17 mouse cellular contexts compared by ENCODE assay signal in the genomic region with DNA sequence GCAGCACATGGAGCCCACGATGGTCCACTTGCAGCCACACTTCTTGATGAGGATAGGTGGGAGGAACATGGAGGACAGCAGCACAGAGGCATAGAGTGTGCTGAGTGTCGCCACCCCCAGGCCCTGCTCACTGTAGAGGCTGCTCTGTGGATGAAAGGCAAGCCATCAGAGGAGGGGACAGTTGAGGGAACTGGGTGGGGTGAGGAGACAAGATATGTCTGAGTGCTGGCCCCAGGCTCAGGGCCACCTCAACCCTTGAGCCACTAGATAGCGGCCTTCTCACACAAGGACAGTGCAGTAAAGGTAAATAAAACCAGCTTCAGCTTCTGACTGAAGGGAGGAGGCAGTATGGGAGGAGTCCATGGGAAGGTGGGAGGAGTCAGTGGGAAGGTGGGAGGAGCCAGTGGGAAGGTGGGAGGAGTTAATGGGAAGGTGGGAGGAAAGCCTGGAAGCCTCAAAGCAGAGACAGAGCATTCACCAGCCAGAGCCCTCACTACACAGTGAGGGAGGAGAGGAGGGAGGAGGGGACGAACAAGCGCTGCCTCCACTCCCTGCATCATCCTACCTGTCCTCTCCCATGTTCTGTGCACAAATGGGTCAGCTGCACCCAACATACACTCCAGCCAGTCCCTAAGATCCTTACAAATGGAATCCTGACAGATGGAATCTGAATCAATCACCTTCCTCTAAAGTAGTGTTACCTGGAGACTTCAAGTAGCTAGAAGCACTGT. TPM values are rescaled to one million over a fixed set of nuclear protein-coding genes. Genes with fewer than 3 reads are reported as not detected.
A peak's percentile ranks its signal among the peaks of the same experiment; 100 is the strongest.
DNase-seq lines count a peak whose midpoint lies in the region; ATAC-seq and TF ChIP-seq lines count a peak whose summit lies in the region.
"Not testable (repeated sequence)": the region's sequence is repeated elsewhere in the genome, so short reads cannot be mapped to it uniquely, and the experiment has no call there.
"Had no signal": no experiment of that assay in that cellular context is flagged by ENCODE, and none has a peak within 500 bp of the region (broad histone marks: within the 10 kb centered on the region; RNA-seq: fewer than 3 reads in every experiment).

No protein-coding gene starts in this region.

- 0 out of 2 replicates have a peak, but pooled peaks have one; percentile 52 for ATAC-seq in embryonic facial prominence, embryonic 11.5 days (replicated peaks; ENCODE audit: insufficient number of reproducible peaks, low FRiP score, low TSS enrichment, low read depth)
- ATAC-seq in forebrain, embryonic 16.5 days, result 0 out of 2 replicates have a peak, but pooled peaks have one; percentile 33
- peak; percentile 47; the same call in 1 of the 2 replicates for ATAC-seq in heart, postnatal 0 days (ENCODE audit: insufficient read depth, low read depth)
- peak; percentile 33 for ATAC-seq in hindbrain, postnatal 0 days
- ATAC-seq in kidney, postnatal 0 days (replicated peaks; ENCODE audit: low FRiP score, low read depth), result peak; percentile 49
- peak; percentile 26; the same call in 1 of the 2 replicates for ATAC-seq in lung, postnatal 0 days
- peak; percentile 65 for ATAC-seq in midbrain, embryonic 16.5 days
- ATAC-seq in stomach, postnatal 0 days (ENCODE audit: low FRiP score, low TSS enrichment), result peak; percentile 46; the same call in 1 of the 2 replicates

- H3K27ac ChIP-seq in embryonic facial prominence, embryonic 11.5 days (replicated peaks; ENCODE audit: low read depth, low read length); forebrain, embryonic 16.5 days (ENCODE audit: low read length); heart, postnatal 0 days (ENCODE audit: low read depth); hindbrain, postnatal 0 days; kidney, postnatal 0 days; lung, postnatal 0 days (ENCODE audit: low read length); midbrain, embryonic 16.5 days (ENCODE audit: low read length); stomach, postnatal 0 days (replicated peaks): not testable (repeated sequence)

- TF ChIP-seq CTCF in heart, postnatal 0 days (IDR thresholded peaks at IDR 0.05; ENCODE audit: low read depth); hindbrain, postnatal 0 days (IDR thresholded peaks at IDR 0.05; ENCODE audit: low read depth); kidney, postnatal 0 days (IDR thresholded peaks at IDR 0.05; ENCODE audit: low read depth); lung, postnatal 0 days (IDR thresholded peaks at IDR 0.05); stomach, postnatal 0 days (IDR thresholded peaks at IDR 0.05; ENCODE audit: low read depth): not testable (repeated sequence)

- H3K4me1 ChIP-seq in embryonic facial prominence, embryonic 11.5 days (ENCODE audit: control insufficient read depth, insufficient read depth, low read length); forebrain, embryonic 16.5 days (replicated peaks; ENCODE audit: control insufficient read depth, insufficient read depth, low read length); heart, postnatal 0 days (ENCODE audit: control insufficient read depth, insufficient read depth); hindbrain, postnatal 0 days (ENCODE audit: insufficient read depth, low read length); kidney, postnatal 0 days (replicated peaks; ENCODE audit: insufficient read depth, low read length); lung, postnatal 0 days (ENCODE audit: insufficient read depth, low read depth, low read length); midbrain, embryonic 16.5 days (ENCODE audit: control insufficient read depth, insufficient read depth, low read length); stomach, postnatal 0 days (replicated peaks; ENCODE audit: control insufficient read depth, insufficient read depth): not testable (repeated sequence)

- H3K27me3 ChIP-seq in embryonic facial prominence, embryonic 11.5 days (ENCODE audit: control insufficient read depth, insufficient read depth, low read length); forebrain, embryonic 16.5 days (replicated peaks; ENCODE audit: control insufficient read depth, insufficient read depth, low read length); heart, postnatal 0 days (ENCODE audit: control insufficient read depth, insufficient read depth, low read length); hindbrain, postnatal 0 days (ENCODE audit: insufficient read depth, low read length); kidney, postnatal 0 days (ENCODE audit: insufficient read depth, low read length); lung, postnatal 0 days (replicated peaks; ENCODE audit: insufficient read depth, low read length); midbrain, embryonic 16.5 days (ENCODE audit: control insufficient read depth, insufficient read depth, low read depth, low read length); stomach, postnatal 0 days (ENCODE audit: control insufficient read depth, insufficient read depth, low read length): not testable (repeated sequence)

- H3K4me3 ChIP-seq in embryonic facial prominence, embryonic 11.5 days (ENCODE audit: low read depth, low read length); forebrain, embryonic 16.5 days (replicated peaks; ENCODE audit: low read length); heart, postnatal 0 days (ENCODE audit: low read depth, low read length); hindbrain, postnatal 0 days (ENCODE audit: low read length); kidney, postnatal 0 days (replicated peaks; ENCODE audit: low read depth, low read length); lung, postnatal 0 days (ENCODE audit: low read depth, low read length); midbrain, embryonic 16.5 days (ENCODE audit: low read depth, low read length); stomach, postnatal 0 days (ENCODE audit: low read depth, low read length): not testable (repeated sequence)

- H3K9ac ChIP-seq in embryonic facial prominence, embryonic 11.5 days (replicated peaks; ENCODE audit: low read length); forebrain, embryonic 16.5 days (replicated peaks; ENCODE audit: low read depth, low read length); heart, postnatal 0 days (replicated peaks; ENCODE audit: low read depth, low read length); hindbrain, postnatal 0 days (replicated peaks; ENCODE audit: low read length); kidney, postnatal 0 days (ENCODE audit: low read depth, low read length); lung, postnatal 0 days (replicated peaks; ENCODE audit: low read depth); midbrain, embryonic 16.5 days (ENCODE audit: low read depth, low read length); stomach, postnatal 0 days (ENCODE audit: low read length): not testable (repeated sequence)

- WGBS in embryonic facial prominence, embryonic 11.5 days, result 86% methylated on average over 2 of the region's 5 CpGs
- 100% methylated on average over 2 of the region's 5 CpGs for WGBS in forebrain, embryonic 16.5 days
- 79% methylated on average over 2 of the region's 5 CpGs for WGBS in heart, postnatal 0 days
- 84% methylated on average over 2 of the region's 5 CpGs for WGBS in hindbrain, postnatal 0 days
- WGBS in kidney, postnatal 0 days, result 93% methylated on average over 2 of the region's 5 CpGs
- 87% methylated on average over 2 of the region's 5 CpGs for WGBS in lung, postnatal 0 days
- 82% methylated on average over 2 of the region's 5 CpGs for WGBS in midbrain, embryonic 16.5 days
- WGBS in stomach, postnatal 0 days, result 80% methylated on average over 2 of the region's 5 CpGs

- not testable (repeated sequence) for DNase-seq in embryonic facial prominence, embryonic 11.5 days (ENCODE audit: low spot score); heart, postnatal 0 days (ENCODE audit: low spot score); hindbrain, postnatal 0 days (ENCODE audit: low spot score); kidney, postnatal 0 days (ENCODE audit: low spot score); lung, postnatal 0 days (ENCODE audit: low spot score); stomach, postnatal 0 days (ENCODE audit: low spot score)

- not testable (repeated sequence) for H3K4me2 ChIP-seq in embryonic facial prominence, embryonic 11.5 days (ENCODE audit: low read depth, low read length); forebrain, embryonic 16.5 days (ENCODE audit: low read length); heart, postnatal 0 days (ENCODE audit: low read depth, low read length); hindbrain, postnatal 0 days (ENCODE audit: low read depth, low read length); kidney, postnatal 0 days (ENCODE audit: low read length); lung, postnatal 0 days (replicated peaks; ENCODE audit: low read depth, low read length); midbrain, embryonic 16.5 days (ENCODE audit: low read length); stomach, postnatal 0 days (replicated peaks; ENCODE audit: low read depth)

- not testable (repeated sequence) for TF ChIP-seq EP300 in heart, postnatal 0 days (IDR thresholded peaks at IDR 0.05; ENCODE audit: low read depth); lung, postnatal 0 days (IDR thresholded peaks at IDR 0.05); stomach, postnatal 0 days (optimal IDR thresholded peaks at IDR 0.05)

- not testable (repeated sequence) for H3K36me3 ChIP-seq in embryonic facial prominence, embryonic 11.5 days (replicated peaks; ENCODE audit: control insufficient read depth, insufficient read depth, low read depth, low read length); forebrain, embryonic 16.5 days (ENCODE audit: control insufficient read depth, insufficient read depth); heart, postnatal 0 days (replicated peaks; ENCODE audit: control insufficient read depth, insufficient read depth, low read length); hindbrain, postnatal 0 days (ENCODE audit: insufficient read depth, low read length); kidney, postnatal 0 days (ENCODE audit: insufficient read depth, low read length); lung, postnatal 0 days (ENCODE audit: insufficient read depth, low read length); midbrain, embryonic 16.5 days (ENCODE audit: control insufficient read depth, insufficient read depth, low read length); stomach, postnatal 0 days (ENCODE audit: control insufficient read depth, insufficient read depth, low read length)

- not testable (repeated sequence) for H3K9me3 ChIP-seq in embryonic facial prominence, embryonic 11.5 days (replicated peaks; ENCODE audit: control insufficient read depth, low read length); forebrain, embryonic 16.5 days (ENCODE audit: control insufficient read depth, low read length); heart, postnatal 0 days (replicated peaks; ENCODE audit: control insufficient read depth, low read length); hindbrain, postnatal 0 days (ENCODE audit: low read length); kidney, postnatal 0 days (replicated peaks; ENCODE audit: low read length); lung, postnatal 0 days (ENCODE audit: low read length); midbrain, embryonic 16.5 days (replicated peaks; ENCODE audit: control insufficient read depth, low read length, poor library complexity, severe bottlenecking); stomach, postnatal 0 days (ENCODE audit: control insufficient read depth, low read length)

RNA-seq across cellular contexts. Expression of gene Unc93a, which starts 8.1 kb away (rescaled TPM):
- not detected in 2 replicates for polyA plus RNA-seq in embryonic facial prominence, embryonic 11.5 days (2014; fragmentation: Nextera tagmentation; extraction: Ambion mirVana)
- polyA plus RNA-seq in forebrain, embryonic 16.5 days (2015; fragmentation: Nextera tagmentation; extraction: Ambion mirVana), result 0.09 and 0.27 TPM in 2 replicates
- not detected in 2 replicates for total RNA-seq in heart, postnatal 0 days (2014; rRNA removed; ENCODE audit: low replicate concordance)
- polyA plus RNA-seq in heart, postnatal 0 days (2015; fragmentation: Nextera tagmentation; extraction: Ambion mirVana), result not detected in 2 replicates
- total RNA-seq in hindbrain, postnatal 0 days (2014; rRNA removed), result not detected in 2 replicates
- polyA plus RNA-seq in hindbrain, postnatal 0 days (2015; fragmentation: Nextera tagmentation; extraction: Ambion mirVana), result 0.08 TPM in 1 of 2 replicates, not detected in the other
- polyA plus RNA-seq in kidney, postnatal 0 days (2015; fragmentation: Nextera tagmentation; extraction: Ambion mirVana), result not detected in 2 replicates
- polyA plus RNA-seq in lung, postnatal 0 days (2015; fragmentation: Nextera tagmentation; extraction: Ambion mirVana), result not detected in 2 replicates
- not detected in 2 replicates for polyA plus RNA-seq in midbrain, embryonic 16.5 days (2015; fragmentation: Nextera tagmentation; extraction: Ambion mirVana)
- polyA plus RNA-seq in stomach, postnatal 0 days (2015; fragmentation: Nextera tagmentation; extraction: Ambion mirVana), result 0.05 TPM in 2 replicates
- total RNA-seq: common myeloid progenitor, adult 5-6 weeks; gastrocnemius, adult 2 months had no signal
- polyA plus RNA-seq: activated CD4-positive, CD25-positive, alpha-beta regulatory T cell, adult 4 months; CD4-positive, CD25-positive, alpha-beta regulatory T cell, adult 4 months; embryonic facial prominence, embryonic 10.5 days; heart, embryonic 16.5 days; hindbrain, embryonic 10.5 days; lung, embryonic 16.5 days; neural tube, embryonic 13.5 days had no signal
